Comparison of ENCODE assay signal across 8 mouse cellular contexts in the genomic region with DNA sequence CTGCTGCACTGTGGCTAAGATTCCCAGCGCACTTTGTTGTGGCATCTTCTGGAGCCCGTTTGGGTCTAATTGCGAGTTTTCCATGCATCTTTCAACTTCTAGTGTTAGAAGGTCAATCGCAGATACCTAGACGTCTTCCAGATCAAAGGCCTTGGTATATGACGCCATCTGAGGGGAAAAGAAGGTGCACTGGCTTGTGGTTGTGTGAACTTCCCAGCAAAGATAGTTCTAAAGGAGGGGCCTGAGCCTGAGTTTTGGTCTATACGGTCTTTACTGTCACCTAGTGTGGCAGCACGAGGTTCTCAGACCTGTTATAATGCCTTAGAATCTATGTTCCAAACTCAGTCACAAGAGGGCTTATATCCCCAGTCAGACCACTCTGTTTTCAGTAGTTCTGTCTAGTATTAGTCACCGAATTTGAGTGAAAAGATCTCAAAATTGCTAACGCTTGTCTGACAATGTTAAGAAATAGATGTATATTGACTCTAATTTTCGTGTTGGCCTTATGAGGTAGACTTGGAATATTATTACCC. TPM values are rescaled to one million over a fixed set of nuclear protein-coding genes. Genes with fewer than 3 reads are reported as not detected.
DNase-seq lines count a peak whose midpoint lies in the region; ATAC-seq and TF ChIP-seq lines count a peak whose summit lies in the region.

No protein-coding gene starts in this region.

- peak overlapping the region; percentile 78 for H3K4me2 ChIP-seq in lung, postnatal 0 days (replicated peaks; ENCODE audit: low read depth, low read length)
- peak overlapping the region; percentile 92 for H3K4me2 ChIP-seq in embryonic facial prominence, embryonic 12.5 days (replicated peaks)
- peak overlapping the region; percentile 93 for H3K4me2 ChIP-seq in intestine, embryonic 16.5 days (ENCODE audit: low read depth, low read length)
- peak overlapping the region; percentile 82 for H3K4me2 ChIP-seq in neural tube, embryonic 13.5 days

- peak overlapping the region; percentile 94 for H3K4me3 ChIP-seq in lung, postnatal 0 days (ENCODE audit: low read depth, low read length)
- peak overlapping the region; percentile 65 for H3K4me3 ChIP-seq in embryonic facial prominence, embryonic 12.5 days
- H3K4me3 ChIP-seq in intestine, embryonic 16.5 days (ENCODE audit: low read length), result peak overlapping the region; percentile 80
- H3K4me3 ChIP-seq in neural tube, embryonic 13.5 days, result peak overlapping the region; percentile 71

- DNase-seq in lung, postnatal 0 days (ENCODE audit: low spot score), result peak; percentile 41
- DNase-seq in lung, postnatal 14 days, result no peak
- no peak for DNase-seq in cerebellum, postnatal 14 days
- DNase-seq in spleen, adult 12 weeks (ENCODE audit: low spot score), result no peak
- no peak for DNase-seq in spleen, adult 18-20 months

- 7% methylated on average over 11 of the region's 11 CpGs for WGBS in lung, postnatal 0 days
- WGBS in embryonic facial prominence, embryonic 12.5 days, result 37% methylated on average over 11 of the region's 11 CpGs
- 41% methylated on average over 11 of the region's 11 CpGs for WGBS in intestine, embryonic 16.5 days
- WGBS in neural tube, embryonic 13.5 days, result 37% methylated on average over 11 of the region's 11 CpGs

- peak; percentile 28; the same call in 1 of the 2 replicates for TF ChIP-seq CTCF in lung, postnatal 0 days (IDR thresholded peaks at IDR 0.05)

- peak overlapping the region; percentile 82 for H3K9ac ChIP-seq in lung, postnatal 0 days (replicated peaks; ENCODE audit: low read depth)
- no peak overlapping the region for H3K9ac ChIP-seq in embryonic facial prominence, embryonic 12.5 days
- H3K9ac ChIP-seq in intestine, embryonic 16.5 days (ENCODE audit: low read depth, low read length), result peak overlapping the region; percentile 80
- peak overlapping the region; percentile 87; the same call in 1 of the 2 replicates for H3K9ac ChIP-seq in neural tube, embryonic 13.5 days

- no peaks in the 10 kb centered on the region for H3K27me3 ChIP-seq in lung, postnatal 0 days (replicated peaks; ENCODE audit: insufficient read depth, low read length)
- H3K27me3 ChIP-seq in embryonic facial prominence, embryonic 12.5 days, result peaks cover 16% of the 10 kb centered on the region
- H3K27me3 ChIP-seq in intestine, embryonic 16.5 days (replicated peaks; ENCODE audit: control insufficient read depth, insufficient read depth, low read length), result peaks cover 6% of the 10 kb centered on the region; the same call in 1 of the 2 replicates
- H3K27me3 ChIP-seq in neural tube, embryonic 13.5 days, result peaks cover 28% of the 10 kb centered on the region

- no peak for TF ChIP-seq EP300 in lung, postnatal 0 days (IDR thresholded peaks at IDR 0.05)

- peaks cover 9% of the 10 kb centered on the region for H3K4me1 ChIP-seq in lung, postnatal 0 days (ENCODE audit: insufficient read depth, low read depth, low read length)
- H3K4me1 ChIP-seq in embryonic facial prominence, embryonic 12.5 days, result no peaks in the 10 kb centered on the region
- H3K4me1 ChIP-seq in intestine, embryonic 16.5 days (ENCODE audit: control insufficient read depth, insufficient read depth, low read length), result no peaks in the 10 kb centered on the region
- H3K4me1 ChIP-seq in neural tube, embryonic 13.5 days (replicated peaks), result 0 out of 2 replicates have a peak, but pooled peaks cover 5% of the 10 kb centered on the region

- H3K36me3 ChIP-seq in lung, postnatal 0 days (ENCODE audit: insufficient read depth, low read length), result no peaks in the 10 kb centered on the region
- H3K36me3 ChIP-seq in embryonic facial prominence, embryonic 12.5 days, result no peaks in the 10 kb centered on the region
- no peaks in the 10 kb centered on the region for H3K36me3 ChIP-seq in intestine, embryonic 16.5 days (ENCODE audit: control insufficient read depth, insufficient read depth, low read length)
- H3K36me3 ChIP-seq in neural tube, embryonic 13.5 days, result no peaks in the 10 kb centered on the region

- ATAC-seq in lung, postnatal 0 days, result no peak
- ATAC-seq in embryonic facial prominence, embryonic 12.5 days (ENCODE audit: insufficient number of reproducible peaks, insufficient read depth, low FRiP score, low TSS enrichment), result no peak
- no peak for ATAC-seq in intestine, embryonic 16.5 days
- ATAC-seq in neural tube, embryonic 13.5 days (ENCODE audit: low read depth), result no peak

- no peaks in the 10 kb centered on the region for H3K9me3 ChIP-seq in lung, postnatal 0 days (ENCODE audit: low read length)
- no peaks in the 10 kb centered on the region for H3K9me3 ChIP-seq in embryonic facial prominence, embryonic 12.5 days
- H3K9me3 ChIP-seq in intestine, embryonic 16.5 days (ENCODE audit: control insufficient read depth, low read length), result no peaks in the 10 kb centered on the region
- no peaks in the 10 kb centered on the region for H3K9me3 ChIP-seq in neural tube, embryonic 13.5 days

- H3K27ac ChIP-seq in lung, postnatal 0 days (ENCODE audit: low read length), result peak overlapping the region; percentile 90
- no peak overlapping the region for H3K27ac ChIP-seq in embryonic facial prominence, embryonic 12.5 days
- no peak overlapping the region for H3K27ac ChIP-seq in intestine, embryonic 16.5 days (ENCODE audit: low read length)
- no peak overlapping the region for H3K27ac ChIP-seq in neural tube, embryonic 13.5 days (replicated peaks)

RNA-seq across cellular contexts. Expression of gene Car2, which starts 1.1 kb away (rescaled TPM):
- 358 and 359 TPM in 2 replicates for polyA plus RNA-seq in lung, postnatal 0 days (2015; fragmentation: Nextera tagmentation; extraction: Ambion mirVana)
- 51.5 and 53.0 TPM in 2 replicates for polyA plus RNA-seq in embryonic facial prominence, embryonic 12.5 days (2016; fragmentation: Nextera tagmentation; extraction: Ambion mirVana)
- 47.1 and 83.2 TPM in 2 replicates for polyA plus RNA-seq in intestine, embryonic 16.5 days (2015; fragmentation: Nextera tagmentation; extraction: Ambion mirVana)
- 24.4 and 28.4 TPM in 2 replicates for polyA plus RNA-seq in neural tube, embryonic 13.5 days (2015; fragmentation: Nextera tagmentation; extraction: Ambion mirVana)

RNA-seq across cellular contexts. Expression of gene Car3, which starts 23.9 kb away (rescaled TPM):
- polyA plus RNA-seq in lung, postnatal 0 days (2015; fragmentation: Nextera tagmentation; extraction: Ambion mirVana), result 0.13 and 0.14 TPM in 2 replicates
- polyA plus RNA-seq in embryonic facial prominence, embryonic 12.5 days (2016; fragmentation: Nextera tagmentation; extraction: Ambion mirVana), result 4.6 and 4.7 TPM in 2 replicates
- polyA plus RNA-seq in intestine, embryonic 16.5 days (2015; fragmentation: Nextera tagmentation; extraction: Ambion mirVana), result 2.4 and 5.9 TPM in 2 replicates
- polyA plus RNA-seq in neural tube, embryonic 13.5 days (2015; fragmentation: Nextera tagmentation; extraction: Ambion mirVana), result 10.0 and 10.1 TPM in 2 replicates
